Mouse (Mus musculus): ENCODE measurements around the gene Trpv2.

Gene Trpv2

GRCm38 (mm10) chr11:62608826-62609675, 34.8 kb downstream of the Trpv2 start:
- TF ChIP-seq NANOG (IDR thresholded peaks at IDR 0.05; ENCODE audit: borderline replicate concordance, low read length) (no peak), CTCF (conservative IDR thresholded peaks at IDR 0.05; ENCODE audit: low read length) (no peak), POU5F1 (IDR thresholded peaks at IDR 0.05; ENCODE audit: borderline replicate concordance, low read length) (no peak)

GRCm38 (mm10) chr11:62610304-62610703, 36.0 kb downstream of the Trpv2 start:
- peaks cover 49% of the 10 kb centered on the region for H3K4me1 ChIP-seq (replicated peaks; ENCODE audit: low read depth, low read length)
- TF ChIP-seq CTCF (conservative IDR thresholded peaks at IDR 0.05; ENCODE audit: low read length) (no peak), NANOG (IDR thresholded peaks at IDR 0.05; ENCODE audit: borderline replicate concordance, low read length) (no peak), POU5F1 (IDR thresholded peaks at IDR 0.05; ENCODE audit: borderline replicate concordance, low read length) (no peak)
- no peaks in the 10 kb centered on the region for H3K9me3 ChIP-seq (ENCODE audit: low read length)
- H3K4me3 ChIP-seq (replicated peaks; ENCODE audit: low read length): no peak overlapping the region
- no peaks in the 10 kb centered on the region for H3K27me3 ChIP-seq (ENCODE audit: insufficient read depth, low read length)
- peaks cover 46% of the 10 kb centered on the region for H3K36me3 ChIP-seq (ENCODE audit: insufficient read depth, low read length)

More at GRCm38 (mm10) chr11:62608826-62609675, 34.8 kb downstream of the Trpv2 start:
- peaks cover 59% of the 10 kb centered on the region for H3K36me3 ChIP-seq (ENCODE audit: insufficient read depth, low read length)
- H3K4me3 ChIP-seq (replicated peaks; ENCODE audit: low read length): no peak overlapping the region
- H3K27me3 ChIP-seq (ENCODE audit: insufficient read depth, low read length): no peaks in the 10 kb centered on the region
- H3K4me1 ChIP-seq (replicated peaks; ENCODE audit: low read depth, low read length): peaks cover 47% of the 10 kb centered on the region
- H3K9me3 ChIP-seq (ENCODE audit: low read length): no peaks in the 10 kb centered on the region

GRCm38 (mm10) chr11:62612604-62613003, 38.3 kb downstream of the Trpv2 start:
- Histone ChIP-seq H3K4me3 (replicated peaks; ENCODE audit: low read length) (no peak overlapping the region), H3K36me3 (ENCODE audit: insufficient read depth, low read length) (peaks cover 26% of the 10 kb centered on the region), H3K9me3 (ENCODE audit: low read length) (no peaks in the 10 kb centered on the region), H3K4me1 (replicated peaks; ENCODE audit: low read depth, low read length) (peaks cover 31% of the 10 kb centered on the region), H3K27me3 (ENCODE audit: insufficient read depth, low read length) (no peaks in the 10 kb centered on the region)
- TF ChIP-seq NANOG (IDR thresholded peaks at IDR 0.05; ENCODE audit: borderline replicate concordance, low read length): no peak

- H3K36me3 ChIP-seq (ENCODE audit: insufficient read depth, low read length): peaks cover 16% of the 10 kb centered on the region
- H3K27me3 ChIP-seq (ENCODE audit: insufficient read depth, low read length): no peaks in the 10 kb centered on the region
- H3K9me3 ChIP-seq (ENCODE audit: low read length): no peaks in the 10 kb centered on the region
- peak overlapping the region; percentile 63 for H3K4me3 ChIP-seq (replicated peaks; ENCODE audit: low read length)
- H3K4me1 ChIP-seq (replicated peaks; ENCODE audit: low read depth, low read length): peaks cover 27% of the 10 kb centered on the region
- no peak for TF ChIP-seq POU5F1 (IDR thresholded peaks at IDR 0.05; ENCODE audit: borderline replicate concordance, low read length)
- TF ChIP-seq NANOG (IDR thresholded peaks at IDR 0.05; ENCODE audit: borderline replicate concordance, low read length): no peak
- TF ChIP-seq CTCF (conservative IDR thresholded peaks at IDR 0.05; ENCODE audit: low read length): peak; percentile 98
Measured at GRCm38 (mm10) chr11:62613657-62614365, 39.5 kb downstream of the Trpv2 start.

- no peak overlapping the region for H3K4me3 ChIP-seq (replicated peaks; ENCODE audit: low read length)
- no peak for TF ChIP-seq POU5F1 (IDR thresholded peaks at IDR 0.05; ENCODE audit: borderline replicate concordance, low read length)
- H3K36me3 ChIP-seq (ENCODE audit: insufficient read depth, low read length): peaks cover 18% of the 10 kb centered on the region
- no peaks in the 10 kb centered on the region for H3K27me3 ChIP-seq (ENCODE audit: insufficient read depth, low read length)
- peaks cover 23% of the 10 kb centered on the region for H3K4me1 ChIP-seq (replicated peaks; ENCODE audit: low read depth, low read length)
- H3K9me3 ChIP-seq (ENCODE audit: low read length): no peaks in the 10 kb centered on the region
Measured at GRCm38 (mm10) chr11:62614876-62615410, 40.7 kb downstream of the Trpv2 start.

GRCm38 (mm10) chr11:62615456-62615855, 41.2 kb downstream of the Trpv2 start:
- H3K36me3 ChIP-seq (ENCODE audit: insufficient read depth, low read length): peaks cover 18% of the 10 kb centered on the region
- H3K27me3 ChIP-seq (ENCODE audit: insufficient read depth, low read length): no peaks in the 10 kb centered on the region
- TF ChIP-seq NANOG (IDR thresholded peaks at IDR 0.05; ENCODE audit: borderline replicate concordance, low read length) (no peak), POU5F1 (IDR thresholded peaks at IDR 0.05; ENCODE audit: borderline replicate concordance, low read length) (no peak), CTCF (conservative IDR thresholded peaks at IDR 0.05; ENCODE audit: low read length) (no peak)
- no peaks in the 10 kb centered on the region for H3K9me3 ChIP-seq (ENCODE audit: low read length)
- H3K4me3 ChIP-seq (replicated peaks; ENCODE audit: low read length): no peak overlapping the region
- H3K4me1 ChIP-seq (replicated peaks; ENCODE audit: low read depth, low read length): peaks cover 23% of the 10 kb centered on the region

- Histone ChIP-seq H3K9me3 (ENCODE audit: low read length) (no peaks in the 10 kb centered on the region), H3K36me3 (ENCODE audit: insufficient read depth, low read length) (peaks cover 15% of the 10 kb centered on the region), H3K4me3 (replicated peaks; ENCODE audit: low read length) (no peak overlapping the region), H3K27me3 (ENCODE audit: insufficient read depth, low read length) (no peaks in the 10 kb centered on the region), H3K4me1 (replicated peaks; ENCODE audit: low read depth, low read length) (peaks cover 37% of the 10 kb centered on the region)
- TF ChIP-seq CTCF (conservative IDR thresholded peaks at IDR 0.05; ENCODE audit: low read length) (no peak), NANOG (IDR thresholded peaks at IDR 0.05; ENCODE audit: borderline replicate concordance, low read length) (no peak), POU5F1 (IDR thresholded peaks at IDR 0.05; ENCODE audit: borderline replicate concordance, low read length) (no peak)
Measured at GRCm38 (mm10) chr11:62621079-62621478, 46.8 kb downstream of the Trpv2 start.

- peaks cover 15% of the 10 kb centered on the region for H3K36me3 ChIP-seq (ENCODE audit: insufficient read depth, low read length)
- no peak overlapping the region for H3K4me3 ChIP-seq (replicated peaks; ENCODE audit: low read length)
- H3K9me3 ChIP-seq (ENCODE audit: low read length): no peaks in the 10 kb centered on the region
- no peaks in the 10 kb centered on the region for H3K27me3 ChIP-seq (ENCODE audit: insufficient read depth, low read length)
- H3K4me1 ChIP-seq (replicated peaks; ENCODE audit: low read depth, low read length): peaks cover 37% of the 10 kb centered on the region
- TF ChIP-seq POU5F1 (IDR thresholded peaks at IDR 0.05; ENCODE audit: borderline replicate concordance, low read length) (no peak), NANOG (IDR thresholded peaks at IDR 0.05; ENCODE audit: borderline replicate concordance, low read length) (no peak), CTCF (conservative IDR thresholded peaks at IDR 0.05; ENCODE audit: low read length) (no peak)
Measured at GRCm38 (mm10) chr11:62621586-62622283, 47.4 kb downstream of the Trpv2 start.
